Mouse (Mus musculus) CH12.LX (cell line): Measurements from ENCODE around the gene Dctpp1.

ENCODE experiments used
- CHD1 ChIP-seq: IDR thresholded peaks from 2 replicates; pipeline ENCODE4 v1.6.1; 2012; ENCODE audit warnings: low read depth, low read length, improper control_type of control experiment, inconsistent platforms
- CTCF ChIP-seq, 2 experiments: IDR thresholded peaks in 1 of 2; conservative IDR thresholded peaks in 1 of 2; 2 replicates each; pipeline ENCODE4 v1.5.1; 2011 to 2012; ENCODE audit warnings: low read depth in 2 of 2, low read length in 2 of 2, improper control_type of control experiment in 1 of 2, inconsistent platforms in 1 of 2, mild to moderate bottlenecking in 1 of 2, moderate library complexity in 1 of 2
- EP300 ChIP-seq: IDR thresholded peaks from 2 replicates; pipeline ENCODE4 v1.6.1; 2011; ENCODE audit warnings: low read length, improper control_type of control experiment
- HCFC1 ChIP-seq: IDR thresholded peaks from 2 replicates; pipeline ENCODE4 v1.6.1; 2012; ENCODE audit warnings: low read depth, mild to moderate bottlenecking, inconsistent platforms, low read length, improper control_type of control experiment
- KAT2A ChIP-seq: IDR thresholded peaks from 2 replicates; pipeline ENCODE4 v1.6.1; 2012; ENCODE audit warnings: low read length, improper control_type of control experiment, inconsistent platforms; ENCODE audit not compliant: insufficient replicate concordance
- MYC ChIP-seq: IDR thresholded peaks from 2 replicates; pipeline ENCODE4 v1.6.1; 2011; ENCODE audit warnings: low read depth, mild to moderate bottlenecking, improper control_type of control experiment, low read length
- SIN3A ChIP-seq: IDR thresholded peaks from 2 replicates; pipeline ENCODE4 v1.6.1; 2012; ENCODE audit warnings: low read length, improper control_type of control experiment, inconsistent platforms

GRCm38 (mm10) chr7:127217475-127217874 lies 43.0 kb downstream of the Dctpp1 start:
- TF ChIP-seq KAT2A (no peak), EP300 (no peak), MYC (no peak), SIN3A (no peak), HCFC1 (no peak), CTCF (conservative IDR thresholded peaks at IDR 0.05 in 1 of 2, IDR thresholded peaks at IDR 0.05 in 1 of 2; ENCODE audit: low read depth in 2 of 2, low read length in 2 of 2) (no peak), CHD1 (no peak)
